Mouse (Mus musculus) brown adipose tissue, adult 24 weeks (tissue): ENCODE data around the gene Tnk1. TPM values are rescaled to one million over a fixed set of nuclear protein-coding genes. Genes with fewer than 3 reads are reported as not detected.

Experiments
- H3K27ac ChIP-seq: fragments of 200-500 bp; replicated peaks from 2 replicates; pipeline ENCODE4 v1.5.1; 2012; ENCODE audit warnings: low read depth, mild to moderate bottlenecking, low read length
- H3K4me1 ChIP-seq: fragments of 200-500 bp; 2 replicates; pipeline ENCODE4 v1.6.1; 2012; ENCODE audit warnings: low read length, mixed read lengths; ENCODE audit not compliant: control insufficient read depth, insufficient read depth, insufficient read length
- H3K4me3 ChIP-seq: fragments of 200-500 bp; 2 replicates; pipeline ENCODE4 v1.5.1; 2012; ENCODE audit warnings: low read depth, mild to moderate bottlenecking, low read length, moderate library complexity; ENCODE audit not compliant: insufficient read depth
- polyA plus RNA-seq: library from polyadenylated mRNA; stranded (reverse); fragments of >200 nt; gene quantifications from 2 replicates; pipeline ENCODE4 v1.2.4, GENCODE M21; 2012; ENCODE audit not compliant: missing spikeins, insufficient read depth, insufficient read length

Tnk1 gene
- polyA plus RNA-seq, 1 experiment: not detected

GRCm38 (mm10) chr11:69804972-69805909 lies 53.3 kb downstream of the Tnk1 start, which contains the start of gene Tmem102:
Gene Tmem102, minus strand, starts transcription at chr11:69805624.
- peak within 1 kb of the TSS; percentile 93 for H3K4me3 ChIP-seq
- H3K4me1 ChIP-seq: peaks cover 9% of the 10 kb centered on the region
- H3K27ac ChIP-seq: no peak within 1 kb of the TSS

GRCm38 (mm10) chr11:69804652-69804940 lies 53.9 kb downstream of the Tnk1 start:
- Histone ChIP-seq H3K4me3 (peak overlapping the region; percentile 93), H3K4me1 (peaks cover 9% of the 10 kb centered on the region), H3K27ac (no peak overlapping the region)

GRCm38 (mm10) chr11:69803786-69804651 lies 54.5 kb downstream of the Tnk1 start:
- Histone ChIP-seq H3K4me3 (peak overlapping the region; percentile 93), H3K27ac (no peak overlapping the region), H3K4me1 (peaks cover 9% of the 10 kb centered on the region)

GRCm38 (mm10) chr11:69803328-69803727 lies 55.2 kb downstream of the Tnk1 start:
- no peak overlapping the region for H3K27ac ChIP-seq
- H3K4me1 ChIP-seq: peaks cover 9% of the 10 kb centered on the region
- H3K4me3 ChIP-seq: peak overlapping the region; percentile 93

DNA sequence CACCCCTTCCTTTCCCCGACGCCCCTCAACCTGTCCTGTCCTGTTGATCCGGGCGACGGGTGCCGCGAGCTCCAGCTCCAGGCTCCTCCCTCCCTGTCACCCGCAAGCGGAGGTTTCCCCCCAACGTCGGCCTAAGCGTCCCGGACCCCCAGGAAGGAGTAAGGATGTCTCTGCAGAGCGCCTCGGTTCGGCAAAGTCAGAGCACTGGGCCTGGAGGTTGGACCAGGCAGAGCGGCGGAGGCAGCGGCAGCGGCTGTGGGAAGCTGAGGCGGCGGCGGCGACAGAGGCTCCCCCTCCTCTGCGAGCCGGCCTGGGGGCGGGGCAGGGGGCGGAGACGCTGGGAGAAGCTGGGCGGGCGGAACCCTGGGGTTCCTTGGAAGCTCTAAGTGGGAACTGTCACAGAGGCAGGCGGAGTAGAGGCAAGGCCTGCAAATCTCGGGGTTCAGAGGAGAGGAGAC lies 55.9 kb downstream of the Tnk1 start:
- H3K4me3 ChIP-seq: peak overlapping the region; percentile 93
- H3K27ac ChIP-seq: no peak overlapping the region
- H3K4me1 ChIP-seq: peaks cover 9% of the 10 kb centered on the region

DNA sequence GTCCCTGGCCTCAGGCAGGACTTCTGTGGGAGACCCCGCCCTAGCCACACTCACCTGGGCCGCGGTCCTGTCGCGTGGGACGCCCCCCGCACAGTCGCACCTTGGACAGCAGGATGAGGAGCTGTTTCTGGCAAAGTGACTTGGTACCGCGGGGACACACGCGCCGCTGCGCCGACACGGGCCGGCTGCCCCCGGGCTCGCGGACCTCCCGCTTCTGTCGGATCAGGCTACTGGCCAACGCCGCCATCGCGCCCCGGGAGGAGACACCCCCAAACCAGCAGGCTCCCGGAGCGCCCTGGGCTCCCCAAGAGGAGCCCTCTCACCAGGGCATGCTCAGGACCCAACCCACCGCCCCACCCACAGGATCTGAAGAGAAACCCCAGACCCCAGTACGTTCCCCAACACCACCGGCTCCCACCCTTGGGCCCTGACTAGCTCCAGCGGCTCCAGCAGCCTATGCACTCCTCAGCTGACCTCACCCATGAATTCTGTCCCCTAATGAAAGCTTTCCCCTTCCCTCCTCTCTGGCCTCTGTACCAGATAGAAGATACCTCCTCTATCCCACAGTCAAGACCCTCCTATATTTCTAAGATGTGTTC lies 57.1 kb downstream of the Tnk1 start, which contains the start of gene Fgf11:
TSS of gene Fgf11 (minus strand) at position 479 of the 599 bp plus-strand sequence.
- H3K4me3 ChIP-seq: peak within 1 kb of the TSS; percentile 93
- no peak within 1 kb of the TSS for H3K27ac ChIP-seq
- peaks cover 9% of the 10 kb centered on the region for H3K4me1 ChIP-seq

Other genes starting within 250 kb of the Tnk1 start
- not detected in 2 replicates for gene Shbg, start 240.8 kb downstream of the Tnk1 start, polyA plus RNA-seq
- gene Sat2, start 236.7 kb downstream of the Tnk1 start, polyA plus RNA-seq: 8.6 and 10.9 TPM in 2 replicates
- gene Fxr2, start 225.7 kb downstream of the Tnk1 start, polyA plus RNA-seq: 27.8 and 29.5 TPM in 2 replicates
- gene Sox15, start 203.4 kb downstream of the Tnk1 start, polyA plus RNA-seq: not detected in 2 replicates
- gene Mpdu1, start 196.1 kb downstream of the Tnk1 start, polyA plus RNA-seq: 73.8 and 102 TPM in 2 replicates
- gene Cd68, start 192.6 kb downstream of the Tnk1 start, polyA plus RNA-seq: 10.3 and 12.1 TPM in 2 replicates
- 268 and 317 TPM in 2 replicates for gene Eif4a1, start 186.3 kb downstream of the Tnk1 start, polyA plus RNA-seq
- gene Senp3, start 176.6 kb downstream of the Tnk1 start, polyA plus RNA-seq: 49.9 and 65.3 TPM in 2 replicates
- gene Tnfsf13, start 172.9 kb downstream of the Tnk1 start, polyA plus RNA-seq: 4.1 and 4.9 TPM in 2 replicates
- gene Tnfsf12, start 162.9 kb downstream of the Tnk1 start, polyA plus RNA-seq: 12.7 and 13.7 TPM in 2 replicates
- gene Tnfsfm13, start 162.6 kb downstream of the Tnk1 start, polyA plus RNA-seq: 0.99 and 2.8 TPM in 2 replicates
- gene Polr2a, start 100.1 kb downstream of the Tnk1 start, polyA plus RNA-seq: 10.4 and 16.5 TPM in 2 replicates
- not detected in 2 replicates for gene Slc35g3, start 96.8 kb downstream of the Tnk1 start, polyA plus RNA-seq
- gene Zbtb4, start 92.8 kb downstream of the Tnk1 start, polyA plus RNA-seq: 17.2 and 23.6 TPM in 2 replicates
- gene Chrnb1, start 62.8 kb downstream of the Tnk1 start, polyA plus RNA-seq: 1.7 and 2.4 TPM in 2 replicates
- gene Fgf11, start 56.9 kb downstream of the Tnk1 start, polyA plus RNA-seq: 5.6 and 7.5 TPM in 2 replicates
- gene Tmem102, start 53.1 kb downstream of the Tnk1 start, polyA plus RNA-seq: 1.2 TPM in 1 of 2 replicates, not detected in the other
- gene Gm39566, start 43.4 kb downstream of the Tnk1 start, polyA plus RNA-seq: not detected in 2 replicates
- gene Spem2, start 40.3 kb downstream of the Tnk1 start, polyA plus RNA-seq: not detected in 2 replicates
- gene Spem1, start 36.5 kb downstream of the Tnk1 start, polyA plus RNA-seq: not detected in 2 replicates
- 1.8 and 2.7 TPM in 2 replicates for gene Nlgn2, start 20.9 kb downstream of the Tnk1 start, polyA plus RNA-seq
- gene Tmem256, start 20.2 kb downstream of the Tnk1 start, polyA plus RNA-seq: 206 and 248 TPM in 2 replicates
- 18.7 TPM in 2 replicates for gene Plscr3, start 12.4 kb downstream of the Tnk1 start, polyA plus RNA-seq
- gene Tmem95, start 19.3 kb upstream of the Tnk1 start, polyA plus RNA-seq: not detected in 2 replicates
- gene Kctd11, start 22.7 kb upstream of the Tnk1 start, polyA plus RNA-seq: 2.5 and 3.3 TPM in 2 replicates
- not detected in 2 replicates for gene Acap1, start 36.8 kb upstream of the Tnk1 start, polyA plus RNA-seq
- gene 2810408A11Rik, start 42.3 kb upstream of the Tnk1 start, polyA plus RNA-seq: 3.2 TPM in 1 of 2 replicates, not detected in the other
- 16.9 and 18.4 TPM in 2 replicates for gene Neurl4, start 42.3 kb upstream of the Tnk1 start, polyA plus RNA-seq
- gene Gps2, start 55.2 kb upstream of the Tnk1 start, polyA plus RNA-seq: 23.6 and 24.3 TPM in 2 replicates
- gene Eif5a, start 63.2 kb upstream of the Tnk1 start, polyA plus RNA-seq: 424 and 439 TPM in 2 replicates
- 37.9 and 76.4 TPM in 2 replicates for gene Ybx2, start 77.1 kb upstream of the Tnk1 start, polyA plus RNA-seq
- 466 and 489 TPM in 2 replicates for gene Slc2a4, start 89.5 kb upstream of the Tnk1 start, polyA plus RNA-seq
- not detected in 2 replicates for gene Cldn7, start 106.0 kb upstream of the Tnk1 start, polyA plus RNA-seq
- 82.4 and 122 TPM in 2 replicates for gene Ctdnep1, start 122.4 kb upstream of the Tnk1 start, polyA plus RNA-seq
- 66.7 and 78.0 TPM in 2 replicates for gene Elp5, start 123.8 kb upstream of the Tnk1 start, polyA plus RNA-seq
- gene Gabarap, start 132.4 kb upstream of the Tnk1 start, polyA plus RNA-seq: 576 and 663 TPM in 2 replicates
- 24.2 and 26.4 TPM in 2 replicates for gene Phf23, start 137.0 kb upstream of the Tnk1 start, polyA plus RNA-seq
- 2.6 and 4.9 TPM in 2 replicates for gene Dvl2, start 141.9 kb upstream of the Tnk1 start, polyA plus RNA-seq
- 1,981 and 2,287 TPM in 2 replicates for gene Acadvl, start 156.7 kb upstream of the Tnk1 start, polyA plus RNA-seq
- 2.4 and 2.7 TPM in 2 replicates for gene Dlg4, start 158.2 kb upstream of the Tnk1 start, polyA plus RNA-seq
- 0.87 TPM in 1 of 2 replicates, not detected in the other for gene Asgr1, start 195.4 kb upstream of the Tnk1 start, polyA plus RNA-seq
- not detected in 2 replicates for gene Asgr2, start 233.9 kb upstream of the Tnk1 start, polyA plus RNA-seq